Mouse (Mus musculus): ENCODE results near the gene Hesx1. TPM values are rescaled to one million over a fixed set of nuclear protein-coding genes. Genes with fewer than 3 reads are reported as not detected.
"Not testable (repeated sequence)": the region's sequence is repeated elsewhere in the genome, so short reads cannot be mapped to it uniquely, and the experiment has no call there.

Gene Hesx1
- total RNA-seq (2014; fragmentation: Nextera tagmentation): not detected in 2 replicates
- not detected in 2 replicates for total RNA-seq (2017)

GRCm38 (mm10) chr14:26994211-26994741 is at the start of gene Hesx1:
Gene Hesx1 (plus strand): TSS chr14:26994416.
- ATAC-seq (replicated peaks; ENCODE audit: low FRiP score, low TSS enrichment, poor library complexity, severe bottlenecking): peak; percentile 83

GRCm38 (mm10) chr14:26956139-26956538 is 38.1 kb upstream of the Hesx1 start:
- ATAC-seq (replicated peaks; ENCODE audit: low FRiP score, low TSS enrichment, poor library complexity, severe bottlenecking): not testable (repeated sequence)

GRCm38 (mm10) chr14:26960518-26960917 is 33.7 kb upstream of the Hesx1 start:
- no peak for ATAC-seq (replicated peaks; ENCODE audit: low FRiP score, low TSS enrichment, poor library complexity, severe bottlenecking)

DNA sequence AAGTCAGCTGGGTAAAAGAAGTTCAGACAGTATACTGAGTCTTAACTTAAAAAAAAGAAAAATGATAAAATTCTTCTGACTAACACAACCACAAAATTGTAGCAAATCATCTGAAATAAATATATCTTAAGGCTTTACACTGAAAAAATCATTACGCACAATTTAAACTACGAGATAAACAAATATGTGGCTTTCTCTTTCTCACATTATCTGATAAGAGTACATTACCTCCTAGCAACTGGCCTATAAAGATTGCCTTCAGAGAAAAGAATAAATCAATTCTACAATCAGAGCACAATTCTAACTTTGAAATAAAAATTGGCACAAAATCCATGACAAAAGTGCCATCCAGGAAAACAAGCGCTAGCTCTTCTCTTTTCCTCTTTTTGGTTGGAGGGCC is 25.1 kb upstream of the Hesx1 start:
- ATAC-seq (replicated peaks; ENCODE audit: low FRiP score, low TSS enrichment, poor library complexity, severe bottlenecking): no peak

GRCm38 (mm10) chr14:26969856-26970407 is 24.3 kb upstream of the Hesx1 start:
- ATAC-seq (replicated peaks; ENCODE audit: low FRiP score, low TSS enrichment, poor library complexity, severe bottlenecking): peak; percentile 56

DNA sequence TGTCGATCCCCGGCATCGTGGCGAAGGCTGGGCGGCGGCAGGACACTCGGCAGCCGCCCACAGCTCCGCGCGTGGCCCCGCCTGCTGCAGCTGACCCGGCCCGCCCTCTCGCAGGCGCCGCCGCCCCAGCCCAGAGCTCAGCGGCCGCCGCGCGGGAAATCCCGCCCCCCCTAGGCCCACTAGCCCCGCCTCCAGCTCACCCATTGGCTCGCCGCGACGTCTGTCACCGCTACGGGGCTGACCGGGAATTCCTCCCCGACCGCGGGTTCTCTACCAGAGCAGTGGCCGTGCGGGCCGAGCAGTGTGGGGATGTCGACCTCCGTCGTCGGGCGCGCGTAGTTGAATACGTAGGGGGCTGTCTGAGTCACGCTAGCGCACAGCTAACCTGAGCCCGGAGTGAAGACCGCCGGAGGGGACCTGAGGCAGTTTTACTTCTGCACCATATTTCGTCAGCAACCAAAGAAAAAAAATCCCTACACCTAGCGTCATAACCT is 23.7 kb upstream of the Hesx1 start:
- ATAC-seq (replicated peaks; ENCODE audit: low FRiP score, low TSS enrichment, poor library complexity, severe bottlenecking): peak; percentile 95

- no peak for ATAC-seq (replicated peaks; ENCODE audit: low FRiP score, low TSS enrichment, poor library complexity, severe bottlenecking)
Observed at GRCm38 (mm10) chr14:26971106-26971789, 23.0 kb upstream of the Hesx1 start, which contains the start of gene Appl1. Gene Appl1 (minus strand): TSS chr14:26971232.

- no peak for ATAC-seq (replicated peaks; ENCODE audit: low FRiP score, low TSS enrichment, poor library complexity, severe bottlenecking)
Observed at GRCm38 (mm10) chr14:26973089-26973488, 21.1 kb upstream of the Hesx1 start.

DNA sequence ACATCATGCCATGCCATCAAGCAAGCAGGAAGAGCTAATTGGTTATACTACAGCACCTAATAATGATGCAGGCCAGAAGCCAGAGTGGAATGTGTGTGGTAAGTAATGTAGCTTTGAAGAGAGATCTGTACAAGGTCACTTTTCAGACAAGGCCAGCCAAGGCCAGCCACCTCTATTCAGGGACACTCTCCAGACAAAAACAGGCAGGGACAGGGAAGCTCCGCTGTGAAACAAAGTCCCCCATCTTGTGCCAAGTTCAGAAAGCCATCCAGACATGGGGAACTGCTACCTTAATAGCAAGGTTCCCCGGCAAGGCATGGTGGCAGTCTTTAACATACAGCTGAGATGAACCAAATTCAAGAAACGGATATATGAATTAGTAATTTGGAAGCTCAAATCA is 18.7 kb upstream of the Hesx1 start:
- ATAC-seq (replicated peaks; ENCODE audit: low FRiP score, low TSS enrichment, poor library complexity, severe bottlenecking): no peak

DNA sequence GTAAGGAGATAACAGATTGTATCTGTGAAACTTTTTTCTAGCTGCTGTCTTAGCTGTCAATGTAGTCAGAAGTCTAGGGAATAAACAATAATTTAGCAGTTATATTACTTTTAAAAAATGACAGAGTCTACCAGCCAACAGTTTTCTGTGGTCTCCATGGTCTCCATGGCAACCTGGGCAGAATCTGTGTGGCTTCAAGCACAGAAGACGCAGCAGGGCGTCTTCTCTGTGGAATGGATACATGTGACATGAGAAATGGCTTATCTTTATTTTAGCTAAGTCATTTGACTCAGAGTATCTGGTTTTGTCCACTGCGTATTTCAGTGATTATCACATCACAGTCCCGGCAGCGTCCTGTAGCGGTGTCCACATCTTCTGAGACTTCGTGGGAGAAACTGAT is 18.0 kb upstream of the Hesx1 start:
- peak; percentile 89 for ATAC-seq (replicated peaks; ENCODE audit: low FRiP score, low TSS enrichment, poor library complexity, severe bottlenecking)

GRCm38 (mm10) chr14:26977500-26977899 is 16.7 kb upstream of the Hesx1 start:
- ATAC-seq (replicated peaks; ENCODE audit: low FRiP score, low TSS enrichment, poor library complexity, severe bottlenecking): no peak

DNA sequence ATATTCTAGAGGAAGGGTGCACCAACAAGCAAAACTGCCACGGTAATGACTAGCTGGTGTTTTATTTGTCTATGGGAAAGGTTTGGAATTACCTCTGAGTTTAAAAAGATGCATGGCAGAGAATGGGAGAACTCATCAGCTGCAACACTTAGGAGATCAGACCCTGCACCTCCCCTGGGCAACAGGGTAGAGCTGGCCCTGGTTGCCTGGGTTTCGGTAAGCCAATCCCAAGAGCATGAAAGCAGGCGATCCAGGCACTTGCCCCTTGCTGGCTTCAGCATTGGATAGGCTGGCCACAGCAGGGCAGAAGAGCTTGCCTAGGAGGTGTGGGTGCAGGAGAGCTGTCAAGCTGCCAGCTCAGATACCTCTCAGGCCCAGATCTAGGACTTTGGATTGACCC is 14.4 kb upstream of the Hesx1 start:
- no peak for ATAC-seq (replicated peaks; ENCODE audit: low FRiP score, low TSS enrichment, poor library complexity, severe bottlenecking)

DNA sequence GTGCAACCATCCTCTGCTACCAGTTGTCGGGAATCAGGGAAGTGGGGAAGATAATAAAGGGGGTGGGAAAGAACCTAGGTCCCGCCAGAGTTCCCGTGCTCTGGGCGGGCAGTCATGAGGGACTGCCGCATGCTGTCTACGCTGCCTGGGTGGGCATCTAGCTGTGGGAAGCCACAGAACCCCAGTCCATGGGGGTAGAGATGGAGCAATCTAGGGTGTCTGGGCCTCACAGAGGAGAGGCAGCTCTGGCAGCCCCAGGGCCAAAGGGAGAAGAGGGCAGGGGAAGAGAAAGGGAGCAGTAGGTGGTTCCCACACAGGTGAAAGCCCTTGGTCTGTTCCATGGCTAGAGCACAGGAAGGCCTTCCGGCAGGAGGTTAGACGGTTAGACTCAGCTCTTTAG is 13.2 kb upstream of the Hesx1 start:
- ATAC-seq (replicated peaks; ENCODE audit: low FRiP score, low TSS enrichment, poor library complexity, severe bottlenecking): no peak

GRCm38 (mm10) chr14:26981494-26982149 is 12.6 kb upstream of the Hesx1 start:
- ATAC-seq (replicated peaks; ENCODE audit: low FRiP score, low TSS enrichment, poor library complexity, severe bottlenecking): no peak

GRCm38 (mm10) chr14:26982150-26982530 is 12.1 kb upstream of the Hesx1 start:
- ATAC-seq (replicated peaks; ENCODE audit: low FRiP score, low TSS enrichment, poor library complexity, severe bottlenecking): no peak

DNA sequence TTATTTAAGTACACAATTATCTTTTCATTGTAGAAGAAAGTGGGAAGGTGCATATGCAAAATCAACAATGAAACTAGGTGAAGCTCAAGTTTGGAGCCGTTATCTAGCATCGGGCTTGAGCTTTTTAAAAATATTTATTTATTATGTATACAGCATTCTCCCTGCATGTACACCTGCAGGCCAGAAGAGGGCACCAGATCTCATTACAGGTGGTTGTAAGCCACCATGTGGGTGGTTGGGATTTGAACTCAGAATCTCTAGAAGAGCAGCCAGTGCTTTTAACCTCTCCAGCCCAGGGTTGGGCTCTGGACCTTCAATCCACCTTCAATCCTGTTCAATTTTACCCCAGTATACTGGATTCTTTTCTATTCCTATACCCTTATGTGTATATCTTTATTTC is 5.5 kb upstream of the Hesx1 start:
- no peak for ATAC-seq (replicated peaks; ENCODE audit: low FRiP score, low TSS enrichment, poor library complexity, severe bottlenecking)

- ATAC-seq (replicated peaks; ENCODE audit: low FRiP score, low TSS enrichment, poor library complexity, severe bottlenecking): no peak
Observed at GRCm38 (mm10) chr14:26991622-26992021, 2.6 kb upstream of the Hesx1 start.

DNA sequence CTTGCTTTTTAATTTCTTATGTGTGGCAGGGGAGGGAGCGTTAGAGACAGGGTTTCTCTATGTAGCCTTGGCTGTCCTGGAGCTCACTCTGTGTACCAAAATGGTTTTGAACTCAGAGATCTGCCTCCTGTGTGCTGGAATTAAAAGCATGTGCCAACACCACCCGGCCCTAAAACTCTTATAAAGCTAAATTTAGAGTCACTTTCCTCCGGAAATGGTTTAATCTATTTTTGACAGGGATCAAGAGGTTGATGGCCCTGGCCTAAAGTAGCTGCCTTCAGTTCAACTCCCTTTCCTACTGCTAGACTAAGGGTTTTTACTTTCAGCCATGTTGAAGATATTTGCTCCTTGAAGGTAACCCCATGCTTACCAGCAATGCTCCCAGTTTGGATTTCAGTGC is 789 bp upstream of the Hesx1 start:
- no peak for ATAC-seq (replicated peaks; ENCODE audit: low FRiP score, low TSS enrichment, poor library complexity, severe bottlenecking)

DNA sequence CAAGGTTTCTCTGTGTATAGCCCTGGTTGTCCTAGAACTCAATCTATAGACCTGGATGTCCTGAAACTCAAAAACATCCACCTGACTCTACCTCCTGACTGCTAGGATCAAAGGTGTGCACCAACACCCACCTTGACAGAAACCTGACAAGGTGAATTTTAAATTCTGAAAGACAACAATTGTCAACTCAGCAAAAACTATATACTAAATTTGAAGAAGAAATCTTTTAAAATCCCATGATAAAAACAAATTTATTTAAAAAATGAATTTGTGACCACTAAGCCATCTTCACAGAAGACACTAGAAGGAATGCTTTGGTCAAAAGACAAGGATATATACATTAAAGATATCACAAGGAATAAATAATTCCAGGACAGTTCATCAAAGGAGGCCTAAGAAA is 2.0 kb downstream of the Hesx1 start:
- ATAC-seq (replicated peaks; ENCODE audit: low FRiP score, low TSS enrichment, poor library complexity, severe bottlenecking): no peak

- ATAC-seq (replicated peaks; ENCODE audit: low FRiP score, low TSS enrichment, poor library complexity, severe bottlenecking): peak; percentile 71
Observed at GRCm38 (mm10) chr14:27000386-27000785, 6.2 kb downstream of the Hesx1 start.
